Mouse (Mus musculus): ENCODE data around the gene Metap2.

- TF ChIP-seq CTCF (IDR thresholded peaks at IDR 0.05; ENCODE audit: low read depth) (peak; percentile 95), EP300 (optimal IDR thresholded peaks at IDR 0.05) (no peak)
These were observed 84.0 kb downstream of the Metap2 start for GRCm38 (mm10) chr10:93812774-93813415.

All from stomach, postnatal 0 days (tissue).